14 mouse cellular contexts compared by ENCODE assay signal in genomic region chr12:9839198-9839845, GRCm38 (mm10).
"Had no signal": no experiment of that assay in that cellular context is flagged by ENCODE, and none has a peak within 500 bp of the region (broad histone marks: within the 10 kb centered on the region; RNA-seq: fewer than 3 reads in every experiment).

No protein-coding gene starts in this region.

- DNase-seq: kidney, adult 18-20 months; kidney, postnatal 10 days; kidney, postnatal 4 days; liver; liver, embryonic 13.5 days; lung, postnatal 4 days; midbrain, embryonic 14.5 days; thymus, postnatal 4 days had no signal

- H3K4me3 ChIP-seq: layer of hippocampus, adult 2 months; left cerebral cortex, adult 2 months; limb, embryonic 12.5 days; liver, embryonic 13.5 days; midbrain, embryonic 10.5 days; neural tube, embryonic 12.5 days had no signal

- H3K9me3 ChIP-seq: limb, embryonic 12.5 days; liver, embryonic 13.5 days; midbrain, embryonic 10.5 days; neural tube, embryonic 12.5 days had no signal

- H3K9ac ChIP-seq: limb, embryonic 12.5 days; liver, embryonic 13.5 days; neural tube, embryonic 12.5 days had no signal

- H3K27me3 ChIP-seq: limb, embryonic 12.5 days; liver, embryonic 13.5 days; neural tube, embryonic 12.5 days had no signal

- H3K36me3 ChIP-seq: limb, embryonic 12.5 days; liver, embryonic 13.5 days; midbrain, embryonic 10.5 days; neural tube, embryonic 12.5 days had no signal

- H3K27ac ChIP-seq: layer of hippocampus, adult 2 months; left cerebral cortex, adult 2 months; limb, embryonic 12.5 days; liver, embryonic 13.5 days; midbrain, embryonic 10.5 days; neural tube, embryonic 12.5 days; stomach, postnatal 0 days had no signal

- H3K4me1 ChIP-seq: limb, embryonic 12.5 days; liver, embryonic 13.5 days; midbrain, embryonic 10.5 days; neural tube, embryonic 12.5 days had no signal

- H3K4me2 ChIP-seq: limb, embryonic 12.5 days; liver, embryonic 13.5 days; neural tube, embryonic 12.5 days had no signal
